Mouse (Mus musculus): ENCODE measurements around the gene Rab3c. TPM values are rescaled to one million over a fixed set of nuclear protein-coding genes. Genes with fewer than 3 reads are reported as not detected.
A peak's percentile ranks its signal among the peaks of the same experiment; 100 is the strongest.

Rab3c gene
- total and polyA plus RNA-seq, 2 experiments from 2014 or later, result 106 to 130 TPM

GRCm38 (mm10) chr13:110127613-110128258 is 153.1 kb downstream of the Rab3c start:
- DNase-seq, result peak; percentile 69
- WGBS, result 43% methylated on average over 12 of the region's 12 CpGs
- no peaks in the 10 kb centered on the region for H3K27me3 ChIP-seq (ENCODE audit: insufficient read depth, low read length)
- H3K4me2 ChIP-seq (ENCODE audit: low read depth), result 0 out of 2 replicates have a peak overlapping the region, but pooled peaks have one; percentile 4
- no peaks in the 10 kb centered on the region for H3K4me1 ChIP-seq (ENCODE audit: insufficient read depth)
- no peaks in the 10 kb centered on the region for H3K9me3 ChIP-seq (ENCODE audit: low read length)
- TF ChIP-seq CTCF (IDR thresholded peaks at IDR 0.05; ENCODE audit: low read depth), result no peak
- H3K4me3 ChIP-seq (ENCODE audit: low read depth, low read length), result no peak overlapping the region
- peak overlapping the region; percentile 74 for H3K27ac ChIP-seq (ENCODE audit: low read depth, low read length)
- 0 out of 2 replicates have a peak overlapping the region, but pooled peaks have one; percentile 7 for H3K9ac ChIP-seq
- ATAC-seq, result peak; percentile 89
- H3K36me3 ChIP-seq (ENCODE audit: insufficient read depth), result no peaks in the 10 kb centered on the region

- Histone ChIP-seq H3K4me2 (ENCODE audit: low read depth) (no peak overlapping the region), H3K27me3 (ENCODE audit: insufficient read depth, low read length) (no peaks in the 10 kb centered on the region), H3K36me3 (ENCODE audit: insufficient read depth) (no peaks in the 10 kb centered on the region), H3K4me1 (ENCODE audit: insufficient read depth) (no peaks in the 10 kb centered on the region), H3K4me3 (ENCODE audit: low read depth, low read length) (no peak overlapping the region), H3K9ac (no peak overlapping the region), H3K9me3 (ENCODE audit: low read length) (no peaks in the 10 kb centered on the region), H3K27ac (ENCODE audit: low read depth, low read length) (no peak overlapping the region)
- WGBS, result 85% methylated on average over 4 of the region's 4 CpGs
- no peak for ATAC-seq
- DNase-seq, result no peak
- no peak for TF ChIP-seq CTCF (IDR thresholded peaks at IDR 0.05; ENCODE audit: low read depth)
Measured at GRCm38 (mm10) chr13:110122825-110123224, 158.0 kb downstream of the Rab3c start.

GRCm38 (mm10) chr13:110116892-110117291 is 163.9 kb downstream of the Rab3c start:
- no peaks in the 10 kb centered on the region for H3K9me3 ChIP-seq (ENCODE audit: low read length)
- peaks cover 16% of the 10 kb centered on the region for H3K4me1 ChIP-seq (ENCODE audit: insufficient read depth)
- no peaks in the 10 kb centered on the region for H3K36me3 ChIP-seq (ENCODE audit: insufficient read depth)
- H3K9ac ChIP-seq, result no peak overlapping the region
- TF ChIP-seq CTCF (IDR thresholded peaks at IDR 0.05; ENCODE audit: low read depth), result no peak
- ATAC-seq, result peak; percentile 86
- H3K4me2 ChIP-seq (ENCODE audit: low read depth), result no peak overlapping the region
- no peak overlapping the region for H3K27ac ChIP-seq (ENCODE audit: low read depth, low read length)
- no peak overlapping the region for H3K4me3 ChIP-seq (ENCODE audit: low read depth, low read length)
- peak; percentile 75 for DNase-seq
- H3K27me3 ChIP-seq (ENCODE audit: insufficient read depth, low read length), result no peaks in the 10 kb centered on the region
- WGBS, result 49% methylated on average over 5 of the region's 5 CpGs

- ATAC-seq (no peak), DNase-seq (no peak)
- Histone ChIP-seq H3K4me1 (ENCODE audit: insufficient read depth) (peaks cover 16% of the 10 kb centered on the region), H3K9ac (no peak overlapping the region), H3K36me3 (ENCODE audit: insufficient read depth) (no peaks in the 10 kb centered on the region), H3K27ac (ENCODE audit: low read depth, low read length) (0 out of 2 replicates have a peak overlapping the region, but pooled peaks have one; percentile 11), H3K4me3 (ENCODE audit: low read depth, low read length) (no peak overlapping the region), H3K9me3 (ENCODE audit: low read length) (no peaks in the 10 kb centered on the region), H3K4me2 (ENCODE audit: low read depth) (no peak overlapping the region), H3K27me3 (ENCODE audit: insufficient read depth, low read length) (no peaks in the 10 kb centered on the region)
- no peak for TF ChIP-seq CTCF (IDR thresholded peaks at IDR 0.05; ENCODE audit: low read depth)
- WGBS, result 48% methylated on average over 3 of the region's 3 CpGs
Measured at GRCm38 (mm10) chr13:110116316-110116715, 164.5 kb downstream of the Rab3c start.

- DNase-seq, result peak; percentile 51
- peak; percentile 66 for ATAC-seq
- Histone ChIP-seq H3K36me3 (ENCODE audit: insufficient read depth) (no peaks in the 10 kb centered on the region), H3K27ac (ENCODE audit: low read depth, low read length) (peak overlapping the region; percentile 60; the same call in 1 of the 2 replicates), H3K9ac (no peak overlapping the region), H3K4me3 (ENCODE audit: low read depth, low read length) (no peak overlapping the region), H3K4me1 (ENCODE audit: insufficient read depth) (peaks cover 16% of the 10 kb centered on the region), H3K4me2 (ENCODE audit: low read depth) (no peak overlapping the region), H3K27me3 (ENCODE audit: insufficient read depth, low read length) (no peaks in the 10 kb centered on the region), H3K9me3 (ENCODE audit: low read length) (no peaks in the 10 kb centered on the region)
- TF ChIP-seq CTCF (IDR thresholded peaks at IDR 0.05; ENCODE audit: low read depth), result peak; percentile 37; the same call in 1 of the 2 replicates
- WGBS, result 10% methylated on average over 7 of the region's 7 CpGs
Measured at GRCm38 (mm10) chr13:110114870-110115645, 165.7 kb downstream of the Rab3c start.

- Histone ChIP-seq H3K27me3 (ENCODE audit: insufficient read depth, low read length) (no peaks in the 10 kb centered on the region), H3K9me3 (ENCODE audit: low read length) (no peaks in the 10 kb centered on the region), H3K27ac (ENCODE audit: low read depth, low read length) (no peak overlapping the region), H3K9ac (no peak overlapping the region), H3K4me2 (ENCODE audit: low read depth) (no peak overlapping the region), H3K4me3 (ENCODE audit: low read depth, low read length) (no peak overlapping the region), H3K4me1 (ENCODE audit: insufficient read depth) (peaks cover 16% of the 10 kb centered on the region), H3K36me3 (ENCODE audit: insufficient read depth) (no peaks in the 10 kb centered on the region)
- 59% methylated on average over 6 of the region's 6 CpGs for WGBS
- ATAC-seq (no peak), DNase-seq (no peak)
- no peak for TF ChIP-seq CTCF (IDR thresholded peaks at IDR 0.05; ENCODE audit: low read depth)
Measured at GRCm38 (mm10) chr13:110113711-110114110, 167.1 kb downstream of the Rab3c start.

All from forebrain, postnatal 0 days (tissue).